Mouse (Mus musculus) inflammation-experienced regulatory T-cells (primary cell): Measurements from ENCODE around the gene Tmem274. TPM values are rescaled to one million over a fixed set of nuclear protein-coding genes. Genes with fewer than 3 reads are reported as not detected.

Source experiments
- polyA plus RNA-seq, 2 experiments: library from polyadenylated mRNA; unstranded; fragments of 100-300 nt; shearing (Covaris generic); gene quantifications; one replicate each; pipeline ENCODE4 v1.2.1; 2017

The Tmem274 gene
- not detected for polyA plus RNA-seq

GRCm38 (mm10) chr4:149477078-149477477, at the start of gene Tmem274:
Gene Tmem274, plus strand, starts transcription at chr4:149477378.

GRCm38 (mm10) chr4:149454879-149455278, 22.3 kb upstream of the Tmem274 start, which contains the start of gene Rbp7:
Gene Rbp7, minus strand, starts transcription at chr4:149454978.

GRCm38 (mm10) chr4:149485053-149485824, 8.1 kb downstream of the Tmem274 start, which contains the start of the genes Nmnat1 and Lzic:
Gene Nmnat1, minus strand, starts transcription at chr4:149485202.
Gene Lzic, plus strand, starts transcription at chr4:149485229.

GRCm38 (mm10) chr4:149517868-149518340, 40.7 kb downstream of the Tmem274 start, which contains the start of gene Ctnnbip1:
Gene Ctnnbip1, plus strand, starts transcription at chr4:149518236.

Other genes with a start within 250 kb of the Tmem274 start
- gene Kif1b, start 169.7 kb upstream of the Tmem274 start, polyA plus RNA-seq, result 10 to 100 TPM; 29.5 to 40.9 TPM
- gene Ube4b, start 50.6 kb upstream of the Tmem274 start, polyA plus RNA-seq, result 10 to 100 TPM; 37.8 to 40.6 TPM
- gene Rbp7, start 22.4 kb upstream of the Tmem274 start, polyA plus RNA-seq, result 1 to 10 TPM in 1 of 2 experiments, not detected in 1; 1.0 TPM
- gene Nmnat1, start 7.8 kb downstream of the Tmem274 start, polyA plus RNA-seq, result 1 to 10 TPM; 3.5 to 7.5 TPM
- gene Lzic, start 7.9 kb downstream of the Tmem274 start, polyA plus RNA-seq, result 10 to 100 TPM; 31.3 to 33.8 TPM
- gene Ctnnbip1, start 40.9 kb downstream of the Tmem274 start, polyA plus RNA-seq, result 1 to 10 TPM; 3.1 to 4.5 TPM
- gene Clstn1, start 109.1 kb downstream of the Tmem274 start, polyA plus RNA-seq, result 10 to 100 TPM; 18.0 to 40.2 TPM
- gene Pik3cd, start 225.2 kb downstream of the Tmem274 start, polyA plus RNA-seq, result 100 to 1,000 TPM; 228 to 339 TPM